Mouse (Mus musculus) heart, adult 11 months (tissue): Measurements from ENCODE around the gene Dnajc15.

Experiments used
- DNase-seq: peaks from one replicate; pipeline ENCODE4 v3.0.0; 2022

The Dnajc15 gene

GRCm38 (mm10) chr14:77794285-77794949 is 80.5 kb downstream of the Dnajc15 start:
- DNase-seq = peak; percentile 93

DNA sequence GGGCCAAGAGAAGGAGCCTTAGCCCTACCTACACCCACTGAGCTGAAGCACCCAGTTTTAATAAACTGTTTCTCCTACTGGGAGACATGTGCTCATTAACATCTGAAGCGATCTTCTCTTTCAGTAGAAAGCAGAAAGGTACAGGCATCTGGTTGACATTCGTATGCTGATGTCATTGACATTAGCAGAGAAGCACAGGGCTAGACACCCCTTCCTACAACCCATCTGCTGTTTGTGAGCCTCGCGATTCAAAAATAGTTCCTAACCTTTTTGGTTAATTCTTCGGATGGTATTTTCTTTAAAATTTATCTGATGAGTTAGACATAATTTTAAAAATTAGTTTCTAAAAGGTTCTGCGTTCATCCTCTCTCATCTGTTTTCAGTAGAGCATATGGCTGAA is 81.9 kb downstream of the Dnajc15 start:
- DNase-seq = peak; percentile 23

DNA sequence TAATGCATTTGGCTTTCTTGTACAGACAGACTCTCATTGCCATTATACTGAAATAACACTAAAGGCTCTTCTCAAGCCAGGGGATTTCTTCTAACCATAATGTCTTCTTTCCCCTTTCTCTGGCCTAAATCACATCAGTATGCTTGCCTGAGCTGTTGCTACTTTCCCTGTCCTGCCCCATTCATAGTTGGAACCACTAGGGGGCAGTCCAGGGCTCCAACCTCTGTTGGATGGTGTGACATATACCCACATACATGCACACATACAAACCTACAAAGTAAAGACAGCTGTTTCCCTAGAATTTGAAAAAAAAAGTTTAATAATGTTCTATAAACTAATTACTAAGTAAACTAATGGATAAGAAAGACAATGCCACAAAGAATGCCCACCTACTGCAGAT is 91.7 kb downstream of the Dnajc15 start:
- peak; percentile 46 for DNase-seq

DNA sequence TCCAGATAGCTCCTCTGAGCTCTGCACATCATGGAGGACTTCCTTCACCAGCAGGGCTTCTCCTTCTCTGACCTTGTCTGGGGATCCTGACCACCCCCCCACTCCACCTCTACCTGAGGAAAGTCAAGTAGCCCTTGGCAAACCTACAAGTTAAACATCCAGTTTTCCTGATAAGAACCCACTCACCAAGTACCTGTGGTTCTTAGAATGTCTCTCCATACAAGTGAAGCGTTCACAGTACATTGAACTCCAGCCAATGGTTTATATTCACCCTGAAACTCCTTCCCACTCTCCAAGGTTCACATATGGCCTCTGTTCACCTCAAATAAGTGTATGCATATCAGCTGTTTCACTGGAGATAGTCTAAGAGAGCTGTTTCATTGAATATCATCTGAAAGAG is 97.6 kb downstream of the Dnajc15 start:
- peak; percentile 58 for DNase-seq

GRCm38 (mm10) chr14:77776005-77776531 is 98.9 kb downstream of the Dnajc15 start:
- peak; percentile 31 for DNase-seq

- DNase-seq = peak; percentile 71
Observed at GRCm38 (mm10) chr14:77773331-77773730, 101.6 kb downstream of the Dnajc15 start.

DNA sequence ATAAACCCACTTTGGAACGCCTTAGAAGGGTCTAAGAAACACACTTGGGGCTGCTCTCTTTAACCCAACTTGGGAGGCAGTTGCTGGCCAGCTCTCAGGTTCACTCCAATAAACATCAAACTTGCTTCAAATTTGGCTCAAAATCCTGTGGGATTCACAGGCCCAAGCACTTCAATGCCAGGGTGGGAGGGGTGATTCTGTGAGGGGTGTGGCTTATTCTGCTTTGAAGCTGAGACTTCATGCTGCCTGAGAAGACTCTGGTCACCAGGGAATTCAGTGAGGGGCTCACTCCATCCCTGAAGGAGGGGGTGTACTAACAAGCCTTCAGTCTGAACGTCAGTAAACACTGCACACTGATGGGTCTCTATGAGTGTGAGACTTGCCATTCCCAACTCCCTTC is 103.3 kb downstream of the Dnajc15 start:
- DNase-seq = peak; percentile 76
